11 mouse cellular contexts compared by ENCODE assay signal in the genomic region with DNA sequence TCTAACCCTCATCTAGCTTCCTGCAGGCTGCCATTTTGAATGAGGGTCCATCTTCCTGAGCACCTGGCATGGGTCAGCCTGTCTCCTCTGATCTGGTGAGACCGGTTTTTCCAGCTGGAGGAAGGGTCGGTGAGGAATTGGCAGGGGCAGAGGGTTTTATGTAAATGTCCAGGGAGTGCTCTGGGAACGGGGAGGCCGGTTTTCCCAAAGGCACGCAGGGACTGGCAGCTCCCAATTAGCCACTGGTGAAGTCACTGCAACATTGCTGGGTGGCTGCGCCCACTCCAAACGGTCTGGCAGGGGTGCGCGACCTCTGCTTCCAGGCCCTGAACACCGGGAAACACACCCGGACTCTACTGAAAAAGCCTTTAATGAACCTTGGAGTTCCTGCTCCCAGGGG. TPM values are rescaled to one million over a fixed set of nuclear protein-coding genes. Genes with fewer than 3 reads are reported as not detected.
DNase-seq lines count a peak whose midpoint lies in the region; ATAC-seq and TF ChIP-seq lines count a peak whose summit lies in the region.
"Had no signal": no experiment of that assay in that cellular context is flagged by ENCODE, and none has a peak within 500 bp of the region (broad histone marks: within the 10 kb centered on the region; RNA-seq: fewer than 3 reads in every experiment).

No protein-coding gene starts in this region.

- WGBS in heart, embryonic 13.5 days = 46% methylated on average over 11 of the region's 11 CpGs
- 40% methylated on average over 11 of the region's 11 CpGs for WGBS in hindbrain, postnatal 0 days
- WGBS in midbrain, embryonic 11.5 days = 41% methylated on average over 11 of the region's 11 CpGs

- intact Hi-C loops in heart, postnatal 14 days (cut with DNase I) = no loop called here
- intact Hi-C loops in gastrocnemius, postnatal 14 days (cut with DNase I; ENCODE audit: low total_unique reads) = no loop called here

- H3K4me2 ChIP-seq in heart, embryonic 13.5 days = peak overlapping the region; percentile 58
- H3K4me2 ChIP-seq in hindbrain, postnatal 0 days (ENCODE audit: low read depth, low read length) = peak overlapping the region; percentile 33
- peak overlapping the region; percentile 48 for H3K4me2 ChIP-seq in midbrain, embryonic 11.5 days

- peaks cover 40% of the 10 kb centered on the region for H3K27me3 ChIP-seq in heart, embryonic 13.5 days (replicated peaks)
- no peaks in the 10 kb centered on the region for H3K27me3 ChIP-seq in hindbrain, postnatal 0 days (ENCODE audit: insufficient read depth, low read length)
- no peaks in the 10 kb centered on the region for H3K27me3 ChIP-seq in midbrain, embryonic 11.5 days (ENCODE audit: control insufficient read depth, insufficient read depth, low read length)

- no peak overlapping the region for H3K27ac ChIP-seq in heart, embryonic 13.5 days (replicated peaks)
- no peak overlapping the region for H3K27ac ChIP-seq in hindbrain, postnatal 0 days
- H3K27ac ChIP-seq in midbrain, embryonic 11.5 days (ENCODE audit: low read depth, low read length) = no peak overlapping the region
- H3K27ac ChIP-seq: layer of hippocampus, adult 2 months had no signal

- no peak for DNase-seq in heart, postnatal 14 days
- peak; percentile 27 for DNase-seq in embryo, embryonic 9.5 days (ENCODE audit: extremely low spot score)
- DNase-seq in hindbrain, postnatal 0 days (ENCODE audit: low spot score) = no peak
- DNase-seq in midbrain, embryonic 11.5 days (ENCODE audit: low spot score, missing footprints) = peak; percentile 84
- no peak for DNase-seq in gastrocnemius, postnatal 14 days
- no peak for DNase-seq in spleen, adult 12 weeks (ENCODE audit: low spot score)
- no peak for DNase-seq in right cerebral cortex, postnatal 4 days

- H3K36me3 ChIP-seq in heart, embryonic 13.5 days = no peaks in the 10 kb centered on the region
- no peaks in the 10 kb centered on the region for H3K36me3 ChIP-seq in hindbrain, postnatal 0 days (ENCODE audit: insufficient read depth, low read length)
- no peaks in the 10 kb centered on the region for H3K36me3 ChIP-seq in midbrain, embryonic 11.5 days (ENCODE audit: control insufficient read depth, insufficient read depth, low read length)

- peak overlapping the region; percentile 26 for H3K4me3 ChIP-seq in heart, embryonic 13.5 days
- H3K4me3 ChIP-seq in hindbrain, postnatal 0 days (ENCODE audit: low read length) = no peak overlapping the region
- peak overlapping the region; percentile 14; the same call in 1 of the 2 replicates for H3K4me3 ChIP-seq in midbrain, embryonic 11.5 days (ENCODE audit: low read depth, low read length)
- H3K4me3 ChIP-seq: layer of hippocampus, adult 2 months had no signal

- H3K9me3 ChIP-seq in heart, embryonic 13.5 days = no peaks in the 10 kb centered on the region
- no peaks in the 10 kb centered on the region for H3K9me3 ChIP-seq in hindbrain, postnatal 0 days (ENCODE audit: low read length)
- H3K9me3 ChIP-seq in midbrain, embryonic 11.5 days (ENCODE audit: control insufficient read depth, low read length) = no peaks in the 10 kb centered on the region

- H3K4me1 ChIP-seq in heart, embryonic 13.5 days = no peaks in the 10 kb centered on the region
- H3K4me1 ChIP-seq in hindbrain, postnatal 0 days (ENCODE audit: insufficient read depth, low read length) = no peaks in the 10 kb centered on the region
- peaks cover 3% of the 10 kb centered on the region; the same call in 1 of the 2 replicates for H3K4me1 ChIP-seq in midbrain, embryonic 11.5 days (ENCODE audit: control insufficient read depth, insufficient read depth, low read length)

- H3K9ac ChIP-seq in heart, embryonic 13.5 days = peak overlapping the region; percentile 68; the same call in 1 of the 2 replicates
- H3K9ac ChIP-seq in hindbrain, postnatal 0 days (replicated peaks; ENCODE audit: low read length) = no peak overlapping the region; the same call in 1 of the 2 replicates
- H3K9ac ChIP-seq in midbrain, embryonic 11.5 days (ENCODE audit: low read length) = peak overlapping the region; percentile 55

- no peak for ATAC-seq in heart, embryonic 13.5 days (ENCODE audit: extremely low read depth, insufficient number of reproducible peaks, low FRiP score, low TSS enrichment)
- ATAC-seq in hindbrain, postnatal 0 days = no peak
- ATAC-seq in midbrain, embryonic 11.5 days (ENCODE audit: low FRiP score) = no peak

- no peak for TF ChIP-seq CTCF in hindbrain, postnatal 0 days (IDR thresholded peaks at IDR 0.05; ENCODE audit: low read depth)

RNA-seq across cellular contexts. Expression of a gene that starts 10.6 kb away (rescaled TPM):
- 0.04 and 0.44 TPM in 2 replicates for polyA plus RNA-seq in heart, embryonic 13.5 days (2015; fragmentation: Nextera tagmentation; extraction: Ambion mirVana)
- total RNA-seq in heart, postnatal 14 days (2021) = under 1 TPM in 1 of 2 experiments, not detected in 1; 0.24 TPM
- not detected in 2 replicates for total RNA-seq in hindbrain, postnatal 0 days (2014; rRNA removed)
- polyA plus RNA-seq in hindbrain, postnatal 0 days (2015; fragmentation: Nextera tagmentation; extraction: Ambion mirVana) = not detected in 2 replicates
- not detected in 2 replicates for polyA plus RNA-seq in midbrain, embryonic 11.5 days (2014; fragmentation: Nextera tagmentation; extraction: Ambion mirVana)
- not detected for total RNA-seq in gastrocnemius, postnatal 14 days (2021)
- total RNA-seq: layer of hippocampus, adult 2 months had no signal

RNA-seq across cellular contexts. Expression of a gene that starts 25.1 kb away (rescaled TPM):
- polyA plus RNA-seq in heart, embryonic 13.5 days (2015; fragmentation: Nextera tagmentation; extraction: Ambion mirVana) = not detected in 2 replicates
- total RNA-seq in heart, postnatal 14 days (2021) = not detected
- 0.10 TPM in 1 of 2 replicates, not detected in the other for total RNA-seq in hindbrain, postnatal 0 days (2014; rRNA removed)
- not detected in 2 replicates for polyA plus RNA-seq in hindbrain, postnatal 0 days (2015; fragmentation: Nextera tagmentation; extraction: Ambion mirVana)
- not detected in 2 replicates for polyA plus RNA-seq in midbrain, embryonic 11.5 days (2014; fragmentation: Nextera tagmentation; extraction: Ambion mirVana)
- total RNA-seq in gastrocnemius, postnatal 14 days (2021) = not detected
- total RNA-seq: adrenal gland, adult 2 months; layer of hippocampus, adult 2 months had no signal
- polyA plus RNA-seq: C2C12 had no signal

RNA-seq across cellular contexts. Expression of a gene that starts 53.7 kb away (rescaled TPM):
- 42.8 and 44.6 TPM in 2 replicates for polyA plus RNA-seq in heart, embryonic 13.5 days (2015; fragmentation: Nextera tagmentation; extraction: Ambion mirVana)
- 1 to 10 TPM; 5.9 to 6.3 TPM for total RNA-seq in heart, postnatal 14 days (2021)
- 125 and 154 TPM in 2 replicates for total RNA-seq in hindbrain, postnatal 0 days (2014; rRNA removed)
- polyA plus RNA-seq in hindbrain, postnatal 0 days (2015; fragmentation: Nextera tagmentation; extraction: Ambion mirVana) = 76.2 and 82.0 TPM in 2 replicates
- polyA plus RNA-seq in midbrain, embryonic 11.5 days (2014; fragmentation: Nextera tagmentation; extraction: Ambion mirVana) = 63.4 and 71.7 TPM in 2 replicates
- 10 to 100 TPM; 16.1 to 17.8 TPM for total RNA-seq in gastrocnemius, postnatal 14 days (2021)

Comparison
In these comparisons a context has a peak if more than half of its experiments do, and no peak if none do; other contexts are left out.
1. DNase-seq: peak in embryo, embryonic 9.5 days (single experiment) and midbrain, embryonic 11.5 days (single experiment); none in heart, postnatal 14 days (0 of 2), hindbrain, postnatal 0 days (single experiment), gastrocnemius, postnatal 14 days (single experiment), spleen, adult 12 weeks (single experiment) and right cerebral cortex, postnatal 4 days (single experiment).
2. Peak in every context shown above with its lines, with median percentiles within 50 percentile points of each other: H3K4me2 ChIP-seq.